Mouse (Mus musculus): ENCODE measurements at regions not wholly inside any gene's neighbourhood (a gene's known extent, or its start where the extent isn't known, plus 50 kb on each side); places are given as distances from the start of the nearest gene placed in this dataset.

DNA sequence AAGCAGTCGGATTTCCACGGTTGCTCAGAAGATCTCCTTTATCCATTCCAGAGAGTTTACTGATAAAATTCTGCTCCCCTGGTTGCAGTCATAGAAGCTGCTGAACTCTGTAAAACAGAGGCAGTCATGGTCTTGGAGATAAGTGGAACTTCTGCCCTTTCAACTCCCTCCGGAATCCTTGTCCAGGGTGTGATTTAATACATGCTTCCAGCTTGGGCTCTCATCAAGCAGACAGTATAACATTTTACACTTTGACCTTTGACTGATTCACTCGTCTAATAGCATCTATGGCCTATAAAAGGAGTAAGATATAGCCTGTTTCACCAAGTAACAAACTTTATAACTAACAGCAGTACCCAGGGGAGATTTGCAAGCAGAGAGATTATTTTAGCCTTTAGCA is 274.0 kb upstream of the Dab2 start:
- no peak overlapping the region for H3K4me2 ChIP-seq (ENCODE audit: low read length)
- H3K27ac ChIP-seq (ENCODE audit: low read depth, low read length): no peak overlapping the region
- no peaks in the 10 kb centered on the region for H3K9me3 ChIP-seq (replicated peaks; ENCODE audit: control insufficient read depth, low read length)
- H3K4me3 ChIP-seq (ENCODE audit: low read depth, low read length): no peak overlapping the region
- H3K4me1 ChIP-seq (ENCODE audit: control insufficient read depth, insufficient read depth, low read length): no peaks in the 10 kb centered on the region
- DNase-seq (ENCODE audit: low spot score): no peak
- no peak overlapping the region for H3K9ac ChIP-seq (ENCODE audit: low read length)
- no peaks in the 10 kb centered on the region for H3K36me3 ChIP-seq (ENCODE audit: control insufficient read depth, insufficient read depth, low read length)
- ATAC-seq: no peak
- no peaks in the 10 kb centered on the region for H3K27me3 ChIP-seq (replicated peaks; ENCODE audit: control insufficient read depth, insufficient read depth, low read length)
- WGBS: 87% methylated on average over 4 of the region's 4 CpGs

GRCm38 (mm10) chr15:6029214-6029613 is 270.4 kb upstream of the Dab2 start:
- no peaks in the 10 kb centered on the region for H3K36me3 ChIP-seq (ENCODE audit: control insufficient read depth, insufficient read depth, low read length)
- no peak overlapping the region for H3K4me3 ChIP-seq (ENCODE audit: low read depth, low read length)
- no peak overlapping the region for H3K4me2 ChIP-seq (ENCODE audit: low read length)
- H3K27me3 ChIP-seq (replicated peaks; ENCODE audit: control insufficient read depth, insufficient read depth, low read length): no peaks in the 10 kb centered on the region
- H3K27ac ChIP-seq (ENCODE audit: low read depth, low read length): no peak overlapping the region
- H3K9ac ChIP-seq (ENCODE audit: low read length): no peak overlapping the region
- ATAC-seq: no peak
- H3K9me3 ChIP-seq (replicated peaks; ENCODE audit: control insufficient read depth, low read length): no peaks in the 10 kb centered on the region
- no peaks in the 10 kb centered on the region for H3K4me1 ChIP-seq (ENCODE audit: control insufficient read depth, insufficient read depth, low read length)
- no peak for DNase-seq (ENCODE audit: low spot score)
- 88% methylated on average over 1 of the region's 1 CpGs for WGBS

DNA sequence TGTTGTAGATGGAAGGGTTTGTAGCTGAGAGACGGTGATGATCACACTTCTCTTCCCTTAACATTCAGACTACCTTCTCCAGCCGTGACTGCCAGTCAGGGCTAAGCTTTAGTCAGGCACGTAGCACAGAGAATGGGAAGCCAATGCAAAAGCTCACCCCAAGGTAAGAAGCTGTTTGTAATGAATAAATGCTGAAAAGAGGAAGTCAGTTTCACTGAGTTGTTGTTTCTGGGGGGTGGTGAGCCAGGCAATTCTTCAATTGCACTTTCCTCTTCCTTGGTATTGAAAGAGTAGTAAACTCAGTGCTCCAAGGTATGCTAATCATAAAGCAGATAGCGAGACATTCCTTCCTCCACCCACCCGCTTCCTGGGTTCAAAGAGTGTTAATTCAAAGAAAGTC is 269.2 kb upstream of the Dab2 start:
- no peak overlapping the region for H3K27ac ChIP-seq (ENCODE audit: low read depth, low read length)
- no peaks in the 10 kb centered on the region for H3K36me3 ChIP-seq (ENCODE audit: control insufficient read depth, insufficient read depth, low read length)
- ATAC-seq (no peak), DNase-seq (ENCODE audit: low spot score) (no peak)
- H3K4me1 ChIP-seq (ENCODE audit: control insufficient read depth, insufficient read depth, low read length): no peaks in the 10 kb centered on the region
- H3K9ac ChIP-seq (ENCODE audit: low read length): no peak overlapping the region
- no peaks in the 10 kb centered on the region for H3K27me3 ChIP-seq (replicated peaks; ENCODE audit: control insufficient read depth, insufficient read depth, low read length)
- 85% methylated on average over 5 of the region's 5 CpGs for WGBS
- H3K9me3 ChIP-seq (replicated peaks; ENCODE audit: control insufficient read depth, low read length): no peaks in the 10 kb centered on the region
- H3K4me3 ChIP-seq (ENCODE audit: low read depth, low read length): no peak overlapping the region
- H3K4me2 ChIP-seq (ENCODE audit: low read length): no peak overlapping the region

DNA sequence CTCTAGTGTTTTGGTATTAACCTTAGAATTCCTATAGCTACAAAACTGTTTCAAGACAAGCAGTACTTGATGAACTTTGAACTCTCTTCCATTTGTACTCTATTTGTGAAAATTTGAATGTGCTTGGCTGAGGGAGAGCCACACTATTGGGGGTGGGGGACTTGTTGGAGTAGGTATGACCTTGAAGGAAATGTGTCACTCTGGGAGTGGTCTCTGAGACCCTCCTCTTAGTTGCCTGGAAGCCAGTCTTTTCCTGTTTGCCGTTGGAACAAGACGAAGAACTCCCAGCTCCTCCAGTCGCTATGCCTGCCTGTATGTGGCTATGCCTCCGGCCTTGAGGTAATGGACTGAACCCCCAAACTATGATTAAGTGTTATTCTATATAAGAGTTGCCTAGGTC is 265.4 kb upstream of the Dab2 start:
- H3K27ac ChIP-seq (ENCODE audit: low read depth, low read length): no peak overlapping the region
- DNase-seq (ENCODE audit: low spot score) (no peak), ATAC-seq (no peak)

GRCm38 (mm10) chr15:6044511-6045256 is 254.9 kb upstream of the Dab2 start:
- H3K36me3 ChIP-seq (ENCODE audit: control insufficient read depth, insufficient read depth, low read length): no peaks in the 10 kb centered on the region
- WGBS: 53% methylated on average over 10 of the region's 10 CpGs
- H3K4me3 ChIP-seq (ENCODE audit: low read depth, low read length): no peak overlapping the region
- H3K9me3 ChIP-seq (replicated peaks; ENCODE audit: control insufficient read depth, low read length): no peaks in the 10 kb centered on the region
- DNase-seq (ENCODE audit: low spot score) (no peak), ATAC-seq (no peak)
- H3K9ac ChIP-seq (ENCODE audit: low read length): no peak overlapping the region
- H3K4me2 ChIP-seq (ENCODE audit: low read length): no peak overlapping the region
- no peak overlapping the region for H3K27ac ChIP-seq (ENCODE audit: low read depth, low read length)
- no peaks in the 10 kb centered on the region for H3K27me3 ChIP-seq (replicated peaks; ENCODE audit: control insufficient read depth, insufficient read depth, low read length)
- no peaks in the 10 kb centered on the region for H3K4me1 ChIP-seq (ENCODE audit: control insufficient read depth, insufficient read depth, low read length)

More for the DNA sequence above, 265.4 kb upstream of the Dab2 start:
- WGBS: 95% methylated on average over 4 of the region's 4 CpGs
- Histone ChIP-seq H3K9ac (ENCODE audit: low read length) (no peak overlapping the region), H3K9me3 (replicated peaks; ENCODE audit: control insufficient read depth, low read length) (no peaks in the 10 kb centered on the region), H3K4me1 (ENCODE audit: control insufficient read depth, insufficient read depth, low read length) (no peaks in the 10 kb centered on the region), H3K36me3 (ENCODE audit: control insufficient read depth, insufficient read depth, low read length) (no peaks in the 10 kb centered on the region), H3K4me2 (ENCODE audit: low read length) (no peak overlapping the region), H3K27me3 (replicated peaks; ENCODE audit: control insufficient read depth, insufficient read depth, low read length) (no peaks in the 10 kb centered on the region), H3K4me3 (ENCODE audit: low read depth, low read length) (no peak overlapping the region)

DNA sequence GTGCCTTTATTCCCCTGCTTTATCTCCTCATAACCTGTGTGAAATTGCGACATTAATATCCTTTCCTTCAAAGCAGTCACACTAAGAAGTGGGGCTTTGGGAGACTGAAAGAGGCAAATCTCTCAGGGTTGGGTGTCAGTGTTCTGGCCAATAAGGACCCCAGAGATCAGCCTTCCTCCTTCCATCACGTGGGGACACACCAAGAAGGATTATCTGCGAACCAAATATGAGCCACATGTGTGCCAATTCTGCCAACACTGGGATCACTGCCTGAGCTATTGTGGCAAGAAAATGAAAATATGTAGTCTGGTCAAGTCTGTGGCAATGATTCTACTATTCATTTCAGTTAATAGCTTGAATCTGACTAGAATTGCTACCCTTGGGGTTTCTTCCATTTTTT is 243.9 kb upstream of the Dab2 start:
- Histone ChIP-seq H3K27ac (ENCODE audit: low read depth, low read length) (no peak overlapping the region), H3K27me3 (replicated peaks; ENCODE audit: control insufficient read depth, insufficient read depth, low read length) (no peaks in the 10 kb centered on the region), H3K4me3 (ENCODE audit: low read depth, low read length) (no peak overlapping the region), H3K4me2 (ENCODE audit: low read length) (no peak overlapping the region), H3K9me3 (replicated peaks; ENCODE audit: control insufficient read depth, low read length) (no peaks in the 10 kb centered on the region), H3K4me1 (ENCODE audit: control insufficient read depth, insufficient read depth, low read length) (no peaks in the 10 kb centered on the region), H3K36me3 (ENCODE audit: control insufficient read depth, insufficient read depth, low read length) (no peaks in the 10 kb centered on the region), H3K9ac (ENCODE audit: low read length) (no peak overlapping the region)
- DNase-seq (ENCODE audit: low spot score): no peak
- no peak for ATAC-seq
- WGBS: 82% methylated on average over 3 of the region's 3 CpGs

DNA sequence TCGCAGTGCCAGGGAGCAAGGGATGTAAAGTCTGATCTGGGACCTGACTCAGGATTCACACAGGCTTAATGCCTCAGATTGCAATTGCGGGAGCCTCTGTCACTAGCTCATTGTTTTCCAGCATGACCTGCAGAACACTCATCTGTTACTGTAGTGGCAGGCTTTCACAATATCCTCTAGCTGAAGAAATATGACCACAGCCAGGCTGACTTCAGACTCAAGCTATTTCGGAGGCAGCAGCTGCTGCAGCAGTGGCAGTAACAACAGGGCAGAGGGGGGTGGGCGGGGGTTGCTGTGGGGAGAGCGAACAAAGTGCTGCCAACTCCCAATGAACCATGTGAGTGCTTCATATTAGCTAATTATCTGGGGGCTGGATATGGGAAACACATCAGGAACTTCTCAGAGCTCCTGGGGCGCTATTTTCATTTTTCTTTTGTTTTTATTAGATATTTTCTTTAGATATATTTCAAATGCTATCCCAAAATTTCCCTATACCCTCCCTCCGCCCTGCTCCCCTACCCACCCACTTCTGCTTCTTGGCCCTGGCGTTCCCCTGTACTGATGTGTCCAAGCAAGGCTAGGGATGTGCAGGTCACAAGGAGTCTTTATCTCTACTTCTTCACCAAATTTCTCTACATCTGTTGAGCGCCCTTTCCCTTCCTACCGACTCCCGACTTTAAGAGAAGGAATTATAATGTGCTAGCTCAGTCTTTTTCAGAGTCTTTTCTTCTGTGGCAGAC is 242.5 kb upstream of the Dab2 start:
- H3K4me3 ChIP-seq (ENCODE audit: low read depth, low read length): no peak overlapping the region
- no peaks in the 10 kb centered on the region for H3K36me3 ChIP-seq (ENCODE audit: control insufficient read depth, insufficient read depth, low read length)
- no peak overlapping the region for H3K4me2 ChIP-seq (ENCODE audit: low read length)
- no peaks in the 10 kb centered on the region for H3K27me3 ChIP-seq (replicated peaks; ENCODE audit: control insufficient read depth, insufficient read depth, low read length)
- no peak overlapping the region for H3K27ac ChIP-seq (ENCODE audit: low read depth, low read length)
- H3K9me3 ChIP-seq (replicated peaks; ENCODE audit: control insufficient read depth, low read length): no peaks in the 10 kb centered on the region
- WGBS: 55% methylated on average over 11 of the region's 11 CpGs
- no peaks in the 10 kb centered on the region for H3K4me1 ChIP-seq (ENCODE audit: control insufficient read depth, insufficient read depth, low read length)
- H3K9ac ChIP-seq (ENCODE audit: low read length): no peak overlapping the region
- ATAC-seq: no peak
- DNase-seq (ENCODE audit: low spot score): no peak

DNA sequence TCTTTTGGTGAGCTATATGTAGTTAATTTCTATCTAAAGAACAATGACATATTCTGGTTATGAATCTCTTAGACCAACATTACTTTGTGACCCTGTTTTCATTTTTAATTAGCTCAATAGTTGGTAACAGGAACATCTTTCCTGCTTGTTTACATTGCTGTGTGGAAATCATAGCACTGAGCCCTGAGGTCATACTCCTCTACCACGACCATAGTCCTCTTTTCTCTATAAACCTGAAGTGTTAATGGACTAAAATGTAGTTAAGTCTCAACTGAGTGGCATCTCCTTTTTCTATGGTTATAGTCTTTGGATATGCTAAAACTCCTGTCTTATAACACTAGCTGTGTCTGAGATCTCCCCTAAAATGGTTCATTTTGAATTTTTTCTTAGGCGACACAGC is 240.2 kb upstream of the Dab2 start:
- Histone ChIP-seq H3K4me1 (ENCODE audit: control insufficient read depth, insufficient read depth, low read length) (no peaks in the 10 kb centered on the region), H3K4me3 (ENCODE audit: low read depth, low read length) (no peak overlapping the region), H3K9ac (ENCODE audit: low read length) (no peak overlapping the region), H3K27ac (ENCODE audit: low read depth, low read length) (no peak overlapping the region), H3K36me3 (ENCODE audit: control insufficient read depth, insufficient read depth, low read length) (no peaks in the 10 kb centered on the region), H3K4me2 (ENCODE audit: low read length) (no peak overlapping the region), H3K9me3 (replicated peaks; ENCODE audit: control insufficient read depth, low read length) (no peaks in the 10 kb centered on the region), H3K27me3 (replicated peaks; ENCODE audit: control insufficient read depth, insufficient read depth, low read length) (no peaks in the 10 kb centered on the region)
- DNase-seq (ENCODE audit: low spot score) (no peak), ATAC-seq (no peak)
- WGBS: 79% methylated on average over 2 of the region's 2 CpGs

DNA sequence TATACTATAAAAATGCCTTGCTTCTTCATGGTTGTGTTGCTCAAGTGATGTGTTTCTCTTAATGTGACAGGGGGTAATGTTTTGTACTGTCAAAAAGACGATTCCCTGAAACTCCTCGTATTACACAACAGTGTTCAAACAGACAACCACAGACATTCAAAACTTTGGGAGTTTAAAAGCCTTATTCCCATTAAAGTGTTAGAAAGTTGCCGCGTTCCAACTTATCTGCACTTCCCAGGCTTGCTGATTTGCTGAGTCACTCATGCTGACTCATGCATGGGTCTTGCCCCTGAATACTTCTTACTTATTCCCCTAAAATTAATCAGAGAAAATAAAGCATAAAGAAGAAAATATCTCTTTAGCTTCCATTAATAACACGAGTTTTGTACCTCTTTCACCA is 239.8 kb upstream of the Dab2 start:
- WGBS: 86% methylated on average over 5 of the region's 5 CpGs
- DNase-seq (ENCODE audit: low spot score): no peak
- H3K4me2 ChIP-seq (ENCODE audit: low read length): no peak overlapping the region
- no peaks in the 10 kb centered on the region for H3K4me1 ChIP-seq (ENCODE audit: control insufficient read depth, insufficient read depth, low read length)
- H3K9me3 ChIP-seq (replicated peaks; ENCODE audit: control insufficient read depth, low read length): no peaks in the 10 kb centered on the region
- no peak overlapping the region for H3K4me3 ChIP-seq (ENCODE audit: low read depth, low read length)
- H3K36me3 ChIP-seq (ENCODE audit: control insufficient read depth, insufficient read depth, low read length): no peaks in the 10 kb centered on the region
- H3K9ac ChIP-seq (ENCODE audit: low read length): no peak overlapping the region
- no peak for ATAC-seq
- no peak overlapping the region for H3K27ac ChIP-seq (ENCODE audit: low read depth, low read length)
- H3K27me3 ChIP-seq (replicated peaks; ENCODE audit: control insufficient read depth, insufficient read depth, low read length): no peaks in the 10 kb centered on the region

All from forebrain, embryonic 14.5 days (tissue).